Mouse (Mus musculus) ovary, adult 10 weeks (tissue): ENCODE measurements around the gene Kif1bp. TPM values are rescaled to one million over a fixed set of nuclear protein-coding genes. Genes with fewer than 3 reads are reported as not detected.

ENCODE experiments used
- polyA plus RNA-seq: library from polyadenylated mRNA; stranded (reverse); fragments of 350-450 nt; fragmentation: Illumina TruSeq; extraction: RNeasy Lipid Tissue Mini Kit (QIAGEN cat#74804); gene quantifications from one replicate; pipeline ENCODE4 v1.2.3, GENCODE M21; 2014

The Kif1bp gene
- polyA plus RNA-seq: 30.3 TPM

DNA sequence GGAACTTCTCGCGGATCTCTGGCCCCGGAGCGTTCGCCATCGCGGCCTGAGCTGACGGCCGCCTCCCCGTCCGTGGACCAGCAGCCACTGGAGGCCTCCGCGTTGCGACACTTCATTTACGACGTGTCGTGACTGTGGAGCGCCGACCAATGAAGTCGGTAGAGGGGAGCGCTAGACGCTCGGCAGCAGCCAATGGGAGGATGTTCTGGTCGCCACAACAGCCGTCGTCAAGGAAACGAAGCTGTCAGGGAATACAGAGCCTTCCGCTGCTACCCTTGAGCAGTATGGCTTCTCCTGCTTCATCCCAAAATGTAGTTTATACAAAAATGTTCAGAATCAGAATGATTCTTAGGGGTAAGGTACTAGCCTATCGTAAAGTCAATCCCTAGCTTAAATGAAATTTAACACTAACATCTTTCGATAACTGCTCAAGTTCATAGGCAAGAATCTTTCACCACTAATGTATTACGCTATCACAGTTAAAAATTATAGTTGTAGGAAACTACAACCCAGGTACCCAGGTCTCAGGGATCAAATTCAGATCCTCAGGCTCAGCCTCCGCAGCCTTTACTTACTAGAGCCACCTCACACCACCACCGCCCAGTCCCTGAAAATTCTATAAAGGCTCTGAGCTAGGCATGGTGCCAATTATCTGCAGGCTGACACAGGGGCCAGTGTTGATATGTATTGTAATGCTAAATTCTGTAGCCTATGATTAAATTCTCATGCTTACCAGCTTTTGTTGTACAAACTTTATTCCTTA, at the start of gene Kif1bp:
Gene Kif1bp (minus strand): TSS at position 120 of the 763 bp plus-strand sequence.

GRCm38 (mm10) chr10:62602177-62603040, 24.2 kb upstream of the Kif1bp start, which contains the start of gene Ddx21:
Gene Ddx21 (minus strand): TSS chr10:62602281.

DNA sequence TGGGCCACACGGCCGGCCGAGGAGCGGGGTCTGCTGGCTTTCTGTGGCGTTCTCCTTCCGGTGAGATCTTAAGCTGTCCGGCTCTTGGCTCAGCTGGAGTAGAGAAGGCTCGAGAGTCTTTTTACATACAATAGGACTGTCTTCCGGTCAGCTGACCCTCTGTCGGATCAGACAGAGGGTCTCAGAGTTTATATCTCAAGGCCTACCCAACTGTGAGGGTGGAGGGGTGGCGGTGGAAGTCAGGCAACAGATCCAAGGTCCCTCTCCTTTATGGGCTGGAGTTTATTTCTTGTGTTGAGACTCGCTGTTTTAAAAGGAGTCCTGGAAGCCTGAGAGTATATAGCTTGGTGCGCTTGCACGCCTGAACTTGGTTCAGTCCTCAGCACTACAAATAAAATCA, 50.9 kb downstream of the Kif1bp start, which contains the start of gene Srgn:
Gene Srgn (minus strand): TSS at position 101 of the 400 bp plus-strand sequence.

Other genes with a start within 250 kb of the Kif1bp start
- gene Hk1, start 198.5 kb downstream of the Kif1bp start, polyA plus RNA-seq: 5.1 TPM
- not detected for gene Hkdc1, start 156.0 kb downstream of the Kif1bp start, polyA plus RNA-seq
- gene 4930507D05Rik, start 129.0 kb downstream of the Kif1bp start, polyA plus RNA-seq: not detected
- gene Supv3l1, start 128.7 kb downstream of the Kif1bp start, polyA plus RNA-seq: 20.8 TPM
- gene Vps26a, start 91.7 kb downstream of the Kif1bp start, polyA plus RNA-seq: 232 TPM
- 132 TPM for gene Srgn, start 51.0 kb downstream of the Kif1bp start, polyA plus RNA-seq
- gene Ddx21, start 23.8 kb upstream of the Kif1bp start, polyA plus RNA-seq: 100 TPM
- gene Ddx50, start 72.8 kb upstream of the Kif1bp start, polyA plus RNA-seq: 241 TPM
- 4.4 TPM for gene Stox1, start 147.7 kb upstream of the Kif1bp start, polyA plus RNA-seq
- gene Ccar1, start 213.8 kb upstream of the Kif1bp start, polyA plus RNA-seq: 192 TPM